Mouse (Mus musculus): ENCODE results near the gene Atf7. TPM values are rescaled to one million over a fixed set of nuclear protein-coding genes. Genes with fewer than 3 reads are reported as not detected.

Atf7 gene
- 70.2 and 71.8 TPM in 2 replicates for polyA plus RNA-seq (2012; rRNA removed)

DNA sequence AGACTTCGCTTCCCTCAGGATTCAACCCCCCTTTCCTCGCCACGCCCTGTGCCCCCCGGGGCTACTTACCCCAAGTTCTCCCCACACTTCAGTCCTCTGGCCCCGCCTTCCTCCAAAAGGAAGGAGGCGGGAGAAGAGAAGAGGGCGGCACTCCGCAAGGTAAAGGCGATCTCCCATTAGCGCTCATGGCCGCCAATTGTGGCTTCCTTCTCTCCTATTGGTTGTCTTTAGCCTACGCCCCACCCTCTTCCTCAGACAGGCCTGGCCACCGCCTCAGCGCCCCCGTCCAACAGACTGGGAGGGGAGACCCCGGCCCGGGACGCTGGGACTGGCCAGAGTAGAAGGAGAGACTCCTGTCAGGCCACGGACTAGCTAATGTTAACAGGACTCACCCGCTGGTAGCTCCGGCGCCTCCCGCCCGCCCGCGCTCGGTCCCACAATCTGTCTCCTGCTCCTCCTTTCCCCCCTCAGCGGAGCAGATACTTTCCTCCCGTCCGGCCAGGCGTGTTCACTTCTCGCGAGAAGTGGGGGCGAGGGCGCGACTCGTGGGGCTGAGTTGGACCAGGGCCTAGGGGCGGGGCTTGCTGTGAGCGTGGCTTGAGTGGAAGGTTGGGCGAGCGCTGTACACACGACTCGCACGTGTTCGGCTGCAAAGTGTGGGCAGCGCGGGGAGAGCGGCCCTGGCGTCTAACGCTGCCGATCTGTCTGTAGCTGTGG, at the start of gene Atf7, which contains the start of gene Gm28047:
Gene Atf7, minus strand, starts transcription at position 495 of the 717 bp plus-strand sequence.
Gene Gm28047, minus strand, starts transcription at position 98 of the 717 bp plus-strand sequence.
- peak; percentile 99 to 100 for DNase-seq (ENCODE audit: low read depth in 1 of 2, low spot score in 2 of 2)
- Histone ChIP-seq H3K36me3 (ENCODE audit: control insufficient read depth, insufficient read depth, low read length) (no peaks in the 10 kb centered on the region), H3K27ac (ENCODE audit: insufficient read depth, low read length) (peak within 1 kb of the TSS; percentile 98), H3K27me3 (ENCODE audit: control insufficient read depth, insufficient read depth, low read length) (no peaks in the 10 kb centered on the region), H3K4me3 (ENCODE audit: extremely low read depth, insufficient read depth, insufficient read length) (peak within 1 kb of the TSS; percentile 82), H3K4me1 (ENCODE audit: control insufficient read depth, insufficient read depth, insufficient read length) (peaks cover 9% of the 10 kb centered on the region; the same call in 1 of the 2 replicates)
- WGBS = under 1% methylated on average over 51 of the region's 51 CpGs
- TF ChIP-seq POLR2A (IDR thresholded peaks at IDR 0.05; ENCODE audit: low read depth, low read length) (peak; percentile 54), CTCF (IDR thresholded peaks at IDR 0.05; ENCODE audit: extremely low read depth, insufficient read depth, insufficient read length, insufficient replicate concordance) (no peak)

DNA sequence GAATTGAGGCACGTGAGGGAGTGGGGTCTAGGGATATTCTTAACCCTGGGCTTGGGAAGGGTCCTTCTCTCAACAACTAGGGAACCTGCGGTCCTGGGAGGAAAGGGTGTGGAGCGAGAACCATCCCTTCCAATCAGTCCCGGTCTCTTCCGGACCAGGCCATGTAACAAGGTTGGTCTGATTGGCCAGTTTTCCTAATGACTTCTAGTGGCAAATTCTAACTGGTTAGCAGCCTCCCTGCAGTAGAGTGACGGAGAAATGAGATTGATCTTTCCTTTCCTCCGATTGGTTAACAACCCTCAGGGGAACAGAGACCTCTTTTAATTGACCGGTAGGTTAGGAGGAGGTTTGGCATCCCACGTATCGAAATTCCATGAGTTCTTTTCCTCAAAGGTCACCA, 48.3 kb upstream of the Atf7 start:
- Histone ChIP-seq H3K27ac (ENCODE audit: insufficient read depth, low read length) (no peak overlapping the region), H3K36me3 (ENCODE audit: control insufficient read depth, insufficient read depth, low read length) (no peaks in the 10 kb centered on the region), H3K4me1 (ENCODE audit: control insufficient read depth, insufficient read depth, insufficient read length) (peaks cover 2% of the 10 kb centered on the region; the same call in 1 of the 2 replicates), H3K27me3 (ENCODE audit: control insufficient read depth, insufficient read depth, low read length) (peaks cover 8% of the 10 kb centered on the region), H3K4me3 (ENCODE audit: extremely low read depth, insufficient read depth, insufficient read length) (no peak overlapping the region)
- TF ChIP-seq CTCF (IDR thresholded peaks at IDR 0.05; ENCODE audit: extremely low read depth, insufficient read depth, insufficient read length, insufficient replicate concordance) = no peak
- no peak for TF ChIP-seq POLR2A (IDR thresholded peaks at IDR 0.05; ENCODE audit: low read depth, low read length)
- WGBS = 45% methylated on average over 10 of the region's 10 CpGs
- no peak for DNase-seq (ENCODE audit: low read depth in 1 of 2, low spot score in 2 of 2)

DNA sequence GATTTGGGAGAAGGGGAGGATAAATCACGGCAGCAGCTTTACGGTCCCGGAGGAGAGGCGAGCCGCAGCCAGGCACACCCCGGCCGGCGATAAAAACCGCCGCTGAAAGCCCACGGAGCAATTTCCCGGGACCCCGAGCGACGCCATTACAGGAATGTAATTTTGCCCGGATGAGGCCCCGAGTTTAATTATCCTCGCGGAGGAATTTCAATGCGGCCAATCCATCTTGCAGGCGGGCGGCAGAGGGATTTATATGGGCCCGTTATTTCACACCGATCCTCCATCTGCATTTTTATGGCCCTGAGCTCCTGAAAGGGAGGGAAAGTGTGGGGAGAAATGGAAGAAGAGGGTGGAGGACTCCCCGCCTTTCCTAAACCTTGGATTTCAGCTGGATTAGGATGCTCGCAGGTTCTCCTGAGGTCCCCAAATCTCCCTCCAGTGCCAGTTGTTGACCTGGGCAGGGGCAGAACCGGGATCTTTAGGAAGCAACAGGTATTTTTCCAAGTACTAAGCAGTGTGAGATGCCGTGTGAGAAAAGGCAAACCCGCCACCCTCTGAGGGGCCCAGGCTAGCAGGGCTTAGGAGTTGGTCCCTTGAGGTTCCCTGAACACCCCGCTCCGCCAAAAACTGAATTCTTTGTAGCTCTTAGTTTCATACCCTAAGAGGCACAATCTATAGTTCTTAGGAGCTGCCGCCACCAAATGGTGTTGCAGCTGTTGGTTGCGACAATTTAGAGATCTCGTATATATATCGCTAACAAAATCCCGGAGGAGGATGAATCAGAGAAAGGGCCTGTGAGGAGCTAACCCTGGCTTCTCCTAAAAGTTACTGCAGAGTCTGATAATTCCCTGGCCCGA, 47.2 kb upstream of the Atf7 start, which contains the start of gene Atp5g2:
Gene Atp5g2, minus strand, starts transcription at position 138 of the 857 bp plus-strand sequence.
- H3K27me3 ChIP-seq (ENCODE audit: control insufficient read depth, insufficient read depth, low read length) = peaks cover 8% of the 10 kb centered on the region
- peak within 1 kb of the TSS; percentile 48 for H3K4me3 ChIP-seq (ENCODE audit: extremely low read depth, insufficient read depth, insufficient read length)
- H3K27ac ChIP-seq (ENCODE audit: insufficient read depth, low read length) = peak within 1 kb of the TSS; percentile 63
- TF ChIP-seq CTCF (IDR thresholded peaks at IDR 0.05; ENCODE audit: extremely low read depth, insufficient read depth, insufficient read length, insufficient replicate concordance) = no peak
- WGBS = 18% methylated on average over 37 of the region's 37 CpGs
- peaks cover 2% of the 10 kb centered on the region; the same call in 1 of the 2 replicates for H3K4me1 ChIP-seq (ENCODE audit: control insufficient read depth, insufficient read depth, insufficient read length)
- no peaks in the 10 kb centered on the region for H3K36me3 ChIP-seq (ENCODE audit: control insufficient read depth, insufficient read depth, low read length)
- DNase-seq (ENCODE audit: low read depth in 1 of 2, low spot score in 2 of 2) = peak in 1 of 2 experiments; percentile 3

DNA sequence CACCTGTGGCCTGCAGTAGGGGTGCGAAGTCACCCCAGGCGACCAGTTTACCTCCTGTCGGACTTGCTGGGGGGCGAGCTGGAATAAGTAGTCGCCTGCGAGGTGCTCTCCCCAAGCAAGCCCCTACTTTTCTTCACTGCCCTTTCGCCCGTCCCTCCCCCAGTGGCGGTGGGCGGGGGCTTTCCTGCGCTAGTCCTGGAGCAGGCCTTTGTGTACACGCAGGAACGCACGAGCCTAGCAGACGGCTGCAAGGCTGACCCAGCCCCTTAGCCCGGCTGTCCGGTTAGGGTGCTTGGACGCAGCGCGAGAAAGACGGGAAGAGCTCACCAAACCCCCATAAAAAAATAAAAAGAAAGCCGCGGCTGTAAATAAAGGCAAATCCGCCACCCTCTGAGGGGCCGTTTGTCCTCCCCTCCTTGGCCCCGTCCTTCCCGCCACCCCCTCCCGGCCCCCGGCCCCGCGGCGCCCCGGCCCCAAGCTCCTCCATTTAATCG, 46.5 kb upstream of the Atf7 start:
- H3K27me3 ChIP-seq (ENCODE audit: control insufficient read depth, insufficient read depth, low read length) = peaks cover 8% of the 10 kb centered on the region
- peak overlapping the region; percentile 63; the same call in 1 of the 2 replicates for H3K27ac ChIP-seq (ENCODE audit: insufficient read depth, low read length)
- peak overlapping the region; percentile 48 for H3K4me3 ChIP-seq (ENCODE audit: extremely low read depth, insufficient read depth, insufficient read length)
- WGBS = 2% methylated on average over 34 of the region's 34 CpGs
- H3K4me1 ChIP-seq (ENCODE audit: control insufficient read depth, insufficient read depth, insufficient read length) = peaks cover 2% of the 10 kb centered on the region; the same call in 1 of the 2 replicates
- no peak for TF ChIP-seq POLR2A (IDR thresholded peaks at IDR 0.05; ENCODE audit: low read depth, low read length)
- DNase-seq (ENCODE audit: low read depth in 1 of 2, low spot score in 2 of 2) = peak in 1 of 2 experiments; percentile 56
- peaks cover under 1% of the 10 kb centered on the region for H3K36me3 ChIP-seq (ENCODE audit: control insufficient read depth, insufficient read depth, low read length)

DNA sequence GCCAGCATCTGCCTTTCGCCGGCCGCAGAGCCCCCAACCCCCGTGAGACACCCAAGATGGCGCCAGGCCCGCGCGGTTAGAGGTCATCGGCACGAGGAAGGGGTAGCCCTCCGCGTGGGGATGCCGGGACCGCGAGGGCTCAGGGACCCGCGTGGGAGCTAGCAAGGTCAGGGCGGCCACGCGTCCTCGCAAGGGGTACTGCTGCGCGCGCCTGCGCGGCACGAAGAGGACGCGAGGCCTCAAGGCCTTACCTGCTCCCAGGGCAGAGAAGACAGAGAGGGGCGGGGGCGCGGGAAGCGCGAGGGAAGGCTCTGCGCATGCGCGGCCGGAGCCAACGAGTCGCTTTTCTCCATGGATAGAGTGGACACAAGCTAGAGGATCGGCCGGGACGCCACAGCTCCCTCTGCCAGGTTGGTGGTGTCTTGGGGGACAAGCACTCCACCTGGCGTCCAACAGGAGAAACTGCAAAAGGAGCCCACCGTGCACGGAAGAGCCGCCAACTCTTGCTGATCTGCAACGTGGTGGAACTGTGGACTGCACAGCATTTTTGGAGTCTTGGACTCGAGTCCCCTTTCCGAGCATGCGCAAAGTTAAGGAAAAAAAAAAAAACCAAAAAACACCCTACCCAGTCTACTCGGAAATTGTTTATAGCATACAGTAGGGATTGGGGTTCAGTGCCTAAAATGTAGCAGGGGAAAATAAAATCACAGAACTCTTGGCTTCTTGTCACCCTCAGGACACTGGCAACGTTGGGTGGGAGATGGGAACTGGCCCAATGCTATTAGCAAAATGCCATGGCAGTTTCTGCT, 45.7 kb upstream of the Atf7 start:
- peaks cover 2% of the 10 kb centered on the region for H3K36me3 ChIP-seq (ENCODE audit: control insufficient read depth, insufficient read depth, low read length)
- H3K27me3 ChIP-seq (ENCODE audit: control insufficient read depth, insufficient read depth, low read length) = peaks cover 8% of the 10 kb centered on the region
- TF ChIP-seq CTCF (IDR thresholded peaks at IDR 0.05; ENCODE audit: extremely low read depth, insufficient read depth, insufficient read length, insufficient replicate concordance) (peak; percentile 99), POLR2A (IDR thresholded peaks at IDR 0.05; ENCODE audit: low read depth, low read length) (peak; percentile 60)
- H3K4me3 ChIP-seq (ENCODE audit: extremely low read depth, insufficient read depth, insufficient read length) = peak overlapping the region; percentile 77
- H3K27ac ChIP-seq (ENCODE audit: insufficient read depth, low read length) = peak overlapping the region; percentile 87
- peaks cover 2% of the 10 kb centered on the region; the same call in 1 of the 2 replicates for H3K4me1 ChIP-seq (ENCODE audit: control insufficient read depth, insufficient read depth, insufficient read length)
- under 1% methylated on average over 52 of the region's 53 CpGs for WGBS
- peak; percentile 91 to 96 for DNase-seq (ENCODE audit: low read depth in 1 of 2, low spot score in 2 of 2)

DNA sequence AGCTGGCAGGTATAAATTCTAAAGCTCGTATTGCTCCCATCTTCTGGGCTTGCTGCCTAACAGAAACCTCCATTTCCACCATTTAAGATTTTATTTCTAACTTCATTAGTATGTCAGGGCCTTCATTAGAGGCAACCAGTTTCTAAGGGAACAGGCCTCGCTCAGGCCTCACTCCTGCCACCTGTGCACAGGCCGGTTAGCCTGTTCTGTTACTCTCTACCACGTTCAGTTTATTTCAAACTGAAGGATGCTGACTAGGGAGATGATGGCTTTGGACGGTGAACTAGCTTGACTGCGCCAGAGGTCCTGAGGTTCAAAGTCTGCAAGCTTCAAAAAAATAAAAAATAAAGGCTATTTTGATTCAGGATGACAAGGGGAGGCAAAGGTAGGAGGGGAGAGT, 45.0 kb upstream of the Atf7 start:
- H3K4me3 ChIP-seq (ENCODE audit: extremely low read depth, insufficient read depth, insufficient read length) = peak overlapping the region; percentile 77
- DNase-seq (ENCODE audit: low read depth in 1 of 2, low spot score in 2 of 2) = no peak
- peaks cover 2% of the 10 kb centered on the region for H3K36me3 ChIP-seq (ENCODE audit: control insufficient read depth, insufficient read depth, low read length)
- 5% methylated on average over 6 of the region's 6 CpGs for WGBS
- peak overlapping the region; percentile 87 for H3K27ac ChIP-seq (ENCODE audit: insufficient read depth, low read length)
- peaks cover 2% of the 10 kb centered on the region; the same call in 1 of the 2 replicates for H3K4me1 ChIP-seq (ENCODE audit: control insufficient read depth, insufficient read depth, insufficient read length)
- TF ChIP-seq CTCF (IDR thresholded peaks at IDR 0.05; ENCODE audit: extremely low read depth, insufficient read depth, insufficient read length, insufficient replicate concordance) (no peak), POLR2A (IDR thresholded peaks at IDR 0.05; ENCODE audit: low read depth, low read length) (no peak)
- H3K27me3 ChIP-seq (ENCODE audit: control insufficient read depth, insufficient read depth, low read length) = peaks cover 8% of the 10 kb centered on the region
